In genomic region chr8:106726551-106726950, GRCm38 (mm10) we compare ENCODE assay signal across 15 mouse cellular contexts. TPM values are rescaled to one million over a fixed set of nuclear protein-coding genes. Genes with fewer than 3 reads are reported as not detected.
DNase-seq lines count a peak whose midpoint lies in the region; ATAC-seq and TF ChIP-seq lines count a peak whose summit lies in the region.
"Had no signal": no experiment of that assay in that cellular context is flagged by ENCODE, and none has a peak within 500 bp of the region (broad histone marks: within the 10 kb centered on the region; RNA-seq: fewer than 3 reads in every experiment).

No protein-coding gene starts in this region.

- no peak overlapping the region for H3K9ac ChIP-seq in hindbrain, embryonic 13.5 days
- H3K9ac ChIP-seq in hindbrain, embryonic 16.5 days (ENCODE audit: low read depth, low read length), result no peak overlapping the region
- H3K9ac ChIP-seq in hindbrain, postnatal 0 days (replicated peaks; ENCODE audit: low read length), result no peak overlapping the region
- H3K9ac ChIP-seq: liver, postnatal 0 days; neural tube, embryonic 12.5 days had no signal

- peak overlapping the region; percentile 86 for H3K27ac ChIP-seq in hindbrain, embryonic 13.5 days
- no peak overlapping the region for H3K27ac ChIP-seq in hindbrain, embryonic 16.5 days (ENCODE audit: low read depth, low read length)
- no peak overlapping the region for H3K27ac ChIP-seq in hindbrain, postnatal 0 days
- H3K27ac ChIP-seq: neural tube, embryonic 12.5 days; stomach, postnatal 0 days had no signal

- no peak overlapping the region for H3K4me2 ChIP-seq in hindbrain, embryonic 13.5 days
- no peak overlapping the region for H3K4me2 ChIP-seq in hindbrain, embryonic 16.5 days (ENCODE audit: low read length)
- H3K4me2 ChIP-seq in hindbrain, postnatal 0 days (ENCODE audit: low read depth, low read length), result no peak overlapping the region

- DNase-seq in 3T3-L1 (ENCODE audit: low read depth, low spot score) (peak; percentile 56), adipocyte (ENCODE audit: low spot score) (peak; percentile 87)
- DNase-seq in hindbrain, postnatal 0 days (ENCODE audit: low spot score), result peak; percentile 19
- DNase-seq in frontal cortex, postnatal 10 days (ENCODE audit: low spot score in 2 of 2), result no peak
- DNase-seq in heart, adult 18-20 months, result no peak
- DNase-seq: cerebellum, adult 9-11 months; kidney, adult 11 months; liver, postnatal 0 days; lung, postnatal 14 days; right cerebral cortex, postnatal 25 days; thymus, postnatal 14 days had no signal

- H3K4me1 ChIP-seq in hindbrain, embryonic 13.5 days (replicated peaks), result peaks cover 25% of the 10 kb centered on the region
- peaks cover 5% of the 10 kb centered on the region for H3K4me1 ChIP-seq in hindbrain, embryonic 16.5 days (ENCODE audit: control insufficient read depth, insufficient read depth, low read depth, low read length)
- peaks cover 3% of the 10 kb centered on the region; the same call in 1 of the 2 replicates for H3K4me1 ChIP-seq in hindbrain, postnatal 0 days (ENCODE audit: insufficient read depth, low read length)

- 75% methylated on average over 6 of the region's 6 CpGs for WGBS in hindbrain, embryonic 13.5 days
- 62% methylated on average over 6 of the region's 6 CpGs for WGBS in hindbrain, embryonic 16.5 days
- WGBS in hindbrain, postnatal 0 days, result 59% methylated on average over 6 of the region's 6 CpGs

- peaks cover 12% of the 10 kb centered on the region for H3K36me3 ChIP-seq in hindbrain, embryonic 13.5 days
- H3K36me3 ChIP-seq in hindbrain, embryonic 16.5 days (ENCODE audit: control insufficient read depth, insufficient read depth, low read length), result no peaks in the 10 kb centered on the region
- no peaks in the 10 kb centered on the region for H3K36me3 ChIP-seq in hindbrain, postnatal 0 days (ENCODE audit: insufficient read depth, low read length)

- no peak overlapping the region for H3K4me3 ChIP-seq in hindbrain, embryonic 13.5 days
- H3K4me3 ChIP-seq in hindbrain, embryonic 16.5 days (ENCODE audit: low read length), result no peak overlapping the region
- H3K4me3 ChIP-seq in hindbrain, postnatal 0 days (ENCODE audit: low read length), result no peak overlapping the region
- H3K4me3 ChIP-seq: neural tube, embryonic 12.5 days had no signal

- TF ChIP-seq CTCF in hindbrain, postnatal 0 days (IDR thresholded peaks at IDR 0.05; ENCODE audit: low read depth), result no peak

- H3K27me3 ChIP-seq in hindbrain, embryonic 13.5 days, result peaks cover 26% of the 10 kb centered on the region
- no peaks in the 10 kb centered on the region for H3K27me3 ChIP-seq in hindbrain, embryonic 16.5 days (replicated peaks; ENCODE audit: control insufficient read depth, insufficient read depth, low read length)
- H3K27me3 ChIP-seq in hindbrain, postnatal 0 days (ENCODE audit: insufficient read depth, low read length), result no peaks in the 10 kb centered on the region

- H3K9me3 ChIP-seq in hindbrain, embryonic 13.5 days, result no peaks in the 10 kb centered on the region
- H3K9me3 ChIP-seq in hindbrain, embryonic 16.5 days (ENCODE audit: control insufficient read depth, low read length), result no peaks in the 10 kb centered on the region
- H3K9me3 ChIP-seq in hindbrain, postnatal 0 days (ENCODE audit: low read length), result no peaks in the 10 kb centered on the region
- H3K9me3 ChIP-seq: neural tube, embryonic 12.5 days had no signal

- no peak for ATAC-seq in hindbrain, embryonic 13.5 days (ENCODE audit: low FRiP score)
- ATAC-seq in hindbrain, embryonic 16.5 days, result no peak
- no peak for ATAC-seq in hindbrain, postnatal 0 days
- ATAC-seq: liver, postnatal 0 days had no signal

RNA-seq across cellular contexts. Expression of gene Tango6, which starts 43.7 kb away (rescaled TPM):
- 6.6 and 7.2 TPM in 2 replicates for polyA plus RNA-seq in hindbrain, embryonic 13.5 days (2015; fragmentation: Nextera tagmentation; extraction: Ambion mirVana)
- polyA plus RNA-seq in hindbrain, embryonic 16.5 days (2015; fragmentation: Nextera tagmentation; extraction: Ambion mirVana), result 5.5 and 5.9 TPM in 2 replicates
- 6.6 and 7.1 TPM in 2 replicates for total RNA-seq in hindbrain, postnatal 0 days (2014; rRNA removed)
- 4.0 and 4.6 TPM in 2 replicates for polyA plus RNA-seq in hindbrain, postnatal 0 days (2015; fragmentation: Nextera tagmentation; extraction: Ambion mirVana)
- total RNA-seq in heart, adult 18-20 months (2021), result 10 to 100 TPM in 1 of 2 experiments, 1 to 10 TPM in 1; 10.0 to 10.8 TPM

Comparison
In these comparisons a context has a peak if more than half of its experiments do, and no peak if none do; other contexts are left out.
1. DNase-seq: peak in 3T3-L1 (single experiment), adipocyte (single experiment) and hindbrain, postnatal 0 days (single experiment); none in frontal cortex, postnatal 10 days (0 of 2) and heart, adult 18-20 months (0 of 2).